Mouse (Mus musculus): ENCODE results near the gene Trpm3. TPM values are rescaled to one million over a fixed set of nuclear protein-coding genes. Genes with fewer than 3 reads are reported as not detected.

Trpm3 gene
- polyA plus RNA-seq, 1 experiment from 2014 or later = 14.8 TPM

GRCm38 (mm10) chr19:22930368-22930834 lies 791.6 kb downstream of the Trpm3 start:
- Histone ChIP-seq H3K9ac (replicated peaks; ENCODE audit: low read length) (no peak overlapping the region), H3K9me3 (ENCODE audit: control insufficient read depth, low read length) (no peaks in the 10 kb centered on the region), H3K27me3 (ENCODE audit: control insufficient read depth, insufficient read depth, low read length) (no peaks in the 10 kb centered on the region), H3K36me3 (ENCODE audit: control insufficient read depth, insufficient read depth, low read length) (no peaks in the 10 kb centered on the region), H3K27ac (replicated peaks; ENCODE audit: low read depth, low read length) (no peak overlapping the region), H3K4me2 (ENCODE audit: low read length) (no peak overlapping the region), H3K4me1 (ENCODE audit: control insufficient read depth, insufficient read depth, low read length) (no peaks in the 10 kb centered on the region), H3K4me3 (replicated peaks; ENCODE audit: low read depth, low read length) (no peak overlapping the region)
- ATAC-seq (ENCODE audit: low FRiP score, low TSS enrichment) (no peak), DNase-seq (peak; percentile 34)
- 83% methylated on average over 7 of the region's 7 CpGs for WGBS

DNA sequence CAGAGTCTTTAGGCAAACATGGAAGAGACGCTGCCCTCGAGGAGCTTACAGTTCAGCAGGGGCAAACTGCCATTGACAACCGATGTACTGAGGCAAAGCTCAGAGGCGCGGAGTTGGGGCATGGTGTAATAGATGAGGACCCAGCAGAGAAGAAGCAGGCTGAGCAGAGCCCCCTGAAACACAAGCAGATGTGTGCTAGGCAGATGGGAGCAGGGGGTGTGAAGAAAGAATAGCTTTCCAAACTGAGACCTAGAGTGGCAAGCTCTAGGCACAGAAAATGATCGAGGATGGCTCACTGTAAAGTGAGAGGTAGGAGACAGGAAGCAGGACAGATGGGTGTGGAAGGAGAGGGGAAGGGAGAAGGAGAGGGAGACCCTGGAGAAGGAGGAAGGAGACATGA lies 792.2 kb downstream of the Trpm3 start:
- Histone ChIP-seq H3K27ac (replicated peaks; ENCODE audit: low read depth, low read length) (no peak overlapping the region), H3K9ac (replicated peaks; ENCODE audit: low read length) (no peak overlapping the region), H3K4me2 (ENCODE audit: low read length) (no peak overlapping the region), H3K36me3 (ENCODE audit: control insufficient read depth, insufficient read depth, low read length) (no peaks in the 10 kb centered on the region), H3K4me3 (replicated peaks; ENCODE audit: low read depth, low read length) (no peak overlapping the region), H3K4me1 (ENCODE audit: control insufficient read depth, insufficient read depth, low read length) (no peaks in the 10 kb centered on the region), H3K27me3 (ENCODE audit: control insufficient read depth, insufficient read depth, low read length) (no peaks in the 10 kb centered on the region), H3K9me3 (ENCODE audit: control insufficient read depth, low read length) (no peaks in the 10 kb centered on the region)
- ATAC-seq (ENCODE audit: low FRiP score, low TSS enrichment) (no peak), DNase-seq (no peak)
- WGBS = 87% methylated on average over 6 of the region's 6 CpGs

DNA sequence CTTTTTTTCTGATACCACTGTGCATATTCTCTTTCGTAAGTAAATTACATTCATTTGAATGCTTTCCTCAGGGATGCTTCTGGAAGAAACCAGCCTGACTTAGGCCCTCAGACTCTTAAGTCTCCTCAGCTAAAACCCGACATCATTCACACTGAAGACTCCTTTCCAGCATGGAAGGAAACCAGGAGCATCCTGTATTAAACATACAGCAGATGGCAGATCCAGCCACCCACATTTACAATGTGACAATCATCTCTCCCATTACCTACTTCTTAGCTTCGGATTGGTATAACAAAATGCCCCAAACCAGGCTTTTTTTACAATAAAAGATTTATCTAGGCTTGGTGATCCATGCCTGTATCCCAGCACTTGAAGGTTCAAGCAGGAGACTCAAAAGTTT lies 796.2 kb downstream of the Trpm3 start:
- no peak overlapping the region for H3K4me3 ChIP-seq (replicated peaks; ENCODE audit: low read depth, low read length)

GRCm38 (mm10) chr19:22938848-22939724 lies 800.2 kb downstream of the Trpm3 start:
- WGBS = 61% methylated on average over 14 of the region's 14 CpGs

More for the DNA sequence above, 796.2 kb downstream of the Trpm3 start:
- 80% methylated on average over 3 of the region's 3 CpGs for WGBS
- Histone ChIP-seq H3K4me2 (ENCODE audit: low read length) (no peak overlapping the region), H3K36me3 (ENCODE audit: control insufficient read depth, insufficient read depth, low read length) (no peaks in the 10 kb centered on the region), H3K27me3 (ENCODE audit: control insufficient read depth, insufficient read depth, low read length) (no peaks in the 10 kb centered on the region), H3K9me3 (ENCODE audit: control insufficient read depth, low read length) (no peaks in the 10 kb centered on the region), H3K4me1 (ENCODE audit: control insufficient read depth, insufficient read depth, low read length) (peaks cover 13% of the 10 kb centered on the region; the same call in 1 of the 2 replicates), H3K9ac (replicated peaks; ENCODE audit: low read length) (no peak overlapping the region), H3K27ac (replicated peaks; ENCODE audit: low read depth, low read length) (no peak overlapping the region)
- ATAC-seq (ENCODE audit: low FRiP score, low TSS enrichment) (no peak), DNase-seq (no peak)

DNA sequence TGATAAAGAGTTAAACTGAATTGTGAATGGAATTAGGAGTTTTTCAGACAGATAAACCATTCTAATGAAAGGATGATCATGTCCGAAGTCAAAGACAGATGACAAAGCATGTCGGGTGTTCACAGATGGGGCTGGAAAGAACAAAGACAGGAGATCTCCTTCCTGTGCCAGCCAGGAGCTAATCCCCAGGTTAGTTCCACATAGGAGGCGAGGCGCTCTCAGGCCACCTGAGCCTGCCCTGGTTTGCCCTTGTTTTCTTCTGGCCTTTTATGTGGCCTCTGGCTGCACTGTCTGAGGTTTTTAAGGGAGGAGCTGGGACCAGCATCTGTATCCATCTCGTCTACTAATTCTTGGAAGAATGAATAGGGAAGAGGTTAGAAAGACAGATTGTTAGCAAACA lies 801.0 kb downstream of the Trpm3 start:
- Histone ChIP-seq H3K4me1 (ENCODE audit: control insufficient read depth, insufficient read depth, low read length) (peaks cover 14% of the 10 kb centered on the region; the same call in 1 of the 2 replicates), H3K27ac (replicated peaks; ENCODE audit: low read depth, low read length) (no peak overlapping the region), H3K27me3 (ENCODE audit: control insufficient read depth, insufficient read depth, low read length) (no peaks in the 10 kb centered on the region), H3K36me3 (ENCODE audit: control insufficient read depth, insufficient read depth, low read length) (no peaks in the 10 kb centered on the region), H3K9ac (replicated peaks; ENCODE audit: low read length) (no peak overlapping the region), H3K4me2 (ENCODE audit: low read length) (no peak overlapping the region), H3K9me3 (ENCODE audit: control insufficient read depth, low read length) (no peaks in the 10 kb centered on the region), H3K4me3 (replicated peaks; ENCODE audit: low read depth, low read length) (no peak overlapping the region)
- 26% methylated on average over 5 of the region's 5 CpGs for WGBS
- ATAC-seq (ENCODE audit: low FRiP score, low TSS enrichment) (no peak), DNase-seq (peak; percentile 14)

More at GRCm38 (mm10) chr19:22938848-22939724, 800.2 kb downstream of the Trpm3 start:
- Histone ChIP-seq H3K4me2 (ENCODE audit: low read length) (no peak overlapping the region), H3K27me3 (ENCODE audit: control insufficient read depth, insufficient read depth, low read length) (no peaks in the 10 kb centered on the region), H3K9me3 (ENCODE audit: control insufficient read depth, low read length) (no peaks in the 10 kb centered on the region), H3K4me3 (replicated peaks; ENCODE audit: low read depth, low read length) (no peak overlapping the region), H3K4me1 (ENCODE audit: control insufficient read depth, insufficient read depth, low read length) (peaks cover 14% of the 10 kb centered on the region; the same call in 1 of the 2 replicates), H3K9ac (replicated peaks; ENCODE audit: low read length) (no peak overlapping the region), H3K36me3 (ENCODE audit: control insufficient read depth, insufficient read depth, low read length) (no peaks in the 10 kb centered on the region), H3K27ac (replicated peaks; ENCODE audit: low read depth, low read length) (no peak overlapping the region)
- DNase-seq (peak; percentile 37), ATAC-seq (ENCODE audit: low FRiP score, low TSS enrichment) (no peak)

DNA sequence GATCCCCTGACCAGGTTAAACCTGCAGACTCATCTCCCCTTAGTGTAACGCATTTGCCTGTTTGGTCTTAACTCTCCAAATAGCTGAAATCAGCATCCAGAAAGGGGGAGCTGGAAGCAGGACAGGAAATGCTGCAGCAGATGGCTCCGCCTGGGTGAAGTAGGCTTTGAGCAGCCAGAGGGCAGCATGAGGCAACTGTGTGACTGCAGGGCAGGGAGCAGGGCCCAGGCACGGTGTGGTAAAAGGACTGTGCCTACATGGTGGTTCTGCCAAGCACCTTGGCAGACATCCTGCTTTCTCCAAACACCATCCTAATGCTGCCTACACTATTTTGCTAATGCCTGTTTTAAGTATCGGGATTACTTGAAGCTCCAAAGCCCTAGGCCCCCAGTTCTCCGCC lies 801.6 kb downstream of the Trpm3 start:
- Histone ChIP-seq H3K4me1 (ENCODE audit: control insufficient read depth, insufficient read depth, low read length) (peaks cover 14% of the 10 kb centered on the region; the same call in 1 of the 2 replicates), H3K36me3 (ENCODE audit: control insufficient read depth, insufficient read depth, low read length) (no peaks in the 10 kb centered on the region), H3K9ac (replicated peaks; ENCODE audit: low read length) (no peak overlapping the region), H3K27me3 (ENCODE audit: control insufficient read depth, insufficient read depth, low read length) (no peaks in the 10 kb centered on the region), H3K9me3 (ENCODE audit: control insufficient read depth, low read length) (no peaks in the 10 kb centered on the region), H3K4me3 (replicated peaks; ENCODE audit: low read depth, low read length) (no peak overlapping the region), H3K4me2 (ENCODE audit: low read length) (no peak overlapping the region), H3K27ac (replicated peaks; ENCODE audit: low read depth, low read length) (no peak overlapping the region)
- peak; percentile 71 for DNase-seq
- ATAC-seq (ENCODE audit: low FRiP score, low TSS enrichment) = no peak
- 47% methylated on average over 5 of the region's 5 CpGs for WGBS

GRCm38 (mm10) chr19:22940956-22941355 lies 802.1 kb downstream of the Trpm3 start:
- Histone ChIP-seq H3K9ac (replicated peaks; ENCODE audit: low read length) (no peak overlapping the region), H3K4me2 (ENCODE audit: low read length) (no peak overlapping the region), H3K4me1 (ENCODE audit: control insufficient read depth, insufficient read depth, low read length) (peaks cover 14% of the 10 kb centered on the region; the same call in 1 of the 2 replicates), H3K27me3 (ENCODE audit: control insufficient read depth, insufficient read depth, low read length) (no peaks in the 10 kb centered on the region), H3K36me3 (ENCODE audit: control insufficient read depth, insufficient read depth, low read length) (no peaks in the 10 kb centered on the region), H3K9me3 (ENCODE audit: control insufficient read depth, low read length) (no peaks in the 10 kb centered on the region), H3K27ac (replicated peaks; ENCODE audit: low read depth, low read length) (no peak overlapping the region), H3K4me3 (replicated peaks; ENCODE audit: low read depth, low read length) (no peak overlapping the region)
- DNase-seq (no peak), ATAC-seq (ENCODE audit: low FRiP score, low TSS enrichment) (no peak)
- WGBS = 93% methylated on average over 9 of the region's 9 CpGs

- Histone ChIP-seq H3K36me3 (ENCODE audit: control insufficient read depth, insufficient read depth, low read length) (no peaks in the 10 kb centered on the region), H3K4me2 (ENCODE audit: low read length) (no peak overlapping the region), H3K27ac (replicated peaks; ENCODE audit: low read depth, low read length) (no peak overlapping the region), H3K9ac (replicated peaks; ENCODE audit: low read length) (no peak overlapping the region), H3K4me3 (replicated peaks; ENCODE audit: low read depth, low read length) (no peak overlapping the region), H3K9me3 (ENCODE audit: control insufficient read depth, low read length) (0 out of 2 replicates have a peak, but pooled peaks cover 2% of the 10 kb centered on the region), H3K4me1 (ENCODE audit: control insufficient read depth, insufficient read depth, low read length) (no peaks in the 10 kb centered on the region), H3K27me3 (ENCODE audit: control insufficient read depth, insufficient read depth, low read length) (no peaks in the 10 kb centered on the region)
- ATAC-seq (ENCODE audit: low FRiP score, low TSS enrichment) (no peak), DNase-seq (no peak)
- 92% methylated on average over 3 of the region's 3 CpGs for WGBS
Measured at GRCm38 (mm10) chr19:22952480-22952879, 813.6 kb downstream of the Trpm3 start.

DNA sequence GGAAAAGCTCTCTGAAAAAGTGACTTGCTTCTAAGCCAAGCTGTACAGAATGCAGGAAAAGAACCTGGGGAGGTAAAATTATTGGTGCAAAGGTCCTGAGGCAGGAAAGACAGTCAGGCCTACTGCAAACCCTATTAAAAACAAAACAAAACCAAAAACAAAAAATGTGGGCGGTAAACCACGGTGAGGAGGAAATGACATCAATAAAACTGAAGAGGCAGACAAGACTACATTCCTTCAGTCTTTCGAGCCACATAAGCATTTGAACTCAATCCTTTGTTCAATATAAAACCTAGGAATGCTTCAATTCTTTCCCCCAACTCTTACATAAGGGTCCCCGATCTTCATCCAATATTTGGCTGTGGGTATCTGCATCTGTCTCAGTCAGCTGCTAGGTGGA lies 814.3 kb downstream of the Trpm3 start:
- no peak overlapping the region for H3K9ac ChIP-seq (replicated peaks; ENCODE audit: low read length)
- 0 out of 2 replicates have a peak, but pooled peaks cover under 1% of the 10 kb centered on the region for H3K9me3 ChIP-seq (ENCODE audit: control insufficient read depth, low read length)
- H3K4me3 ChIP-seq (replicated peaks; ENCODE audit: low read depth, low read length) = no peak overlapping the region
- no peaks in the 10 kb centered on the region for H3K4me1 ChIP-seq (ENCODE audit: control insufficient read depth, insufficient read depth, low read length)
- H3K27ac ChIP-seq (replicated peaks; ENCODE audit: low read depth, low read length) = no peak overlapping the region
- no peak for DNase-seq
- no peak for ATAC-seq (ENCODE audit: low FRiP score, low TSS enrichment)
- no peak overlapping the region for H3K4me2 ChIP-seq (ENCODE audit: low read length)
- H3K36me3 ChIP-seq (ENCODE audit: control insufficient read depth, insufficient read depth, low read length) = no peaks in the 10 kb centered on the region
- 89% methylated on average over 4 of the region's 4 CpGs for WGBS
- no peaks in the 10 kb centered on the region for H3K27me3 ChIP-seq (ENCODE audit: control insufficient read depth, insufficient read depth, low read length)
